Mouse (Mus musculus): ENCODE data around the gene Olfr1487. TPM values are rescaled to one million over a fixed set of nuclear protein-coding genes. Genes with fewer than 3 reads are reported as not detected.
"Not testable (repeated sequence)": the region's sequence is repeated elsewhere in the genome, so short reads cannot be mapped to it uniquely, and the experiment has no call there.

Olfr1487 gene
- polyA plus RNA-seq (2012; fragmentation: generic; extraction: Trizol) = not detected

GRCm38 (mm10) chr19:13617075-13617474 is at the start of gene Olfr1487:
Gene Olfr1487, plus strand, starts transcription at chr19:13617375.
- not testable (repeated sequence) for H3K79me2 ChIP-seq (ENCODE audit: control insufficient read depth, insufficient read depth)

GRCm38 (mm10) chr19:13583211-13583610 is 34.0 kb upstream of the Olfr1487 start, which contains the start of gene Olfr1484:
Gene Olfr1484, plus strand, starts transcription at chr19:13583511.
- no peak for TF ChIP-seq TCF12 (IDR thresholded peaks at IDR 0.05; ENCODE audit: insufficient read depth, poor library complexity, severe bottlenecking)
- TF ChIP-seq SRF (IDR thresholded peaks at IDR 0.05; ENCODE audit: control insufficient read depth, insufficient read length, low read depth) = no peak
- TF ChIP-seq E2F4 (IDR thresholded peaks at IDR 0.05; ENCODE audit: insufficient read depth) = no peak
- no peak for TF ChIP-seq TCF3 (IDR thresholded peaks at IDR 0.05; ENCODE audit: insufficient read length, low read depth)
- TF ChIP-seq POLR2A (IDR thresholded peaks at IDR 0.05; ENCODE audit: insufficient read length, low read depth) = no peak
- no peak for TF ChIP-seq USF1 (IDR thresholded peaks at IDR 0.05; ENCODE audit: low read depth)
- TF ChIP-seq MYOG (IDR thresholded peaks at IDR 0.05; ENCODE audit: control insufficient read depth in 1 of 3, insufficient read depth in 1 of 3, insufficient read length in 2 of 3, low read depth in 2 of 3) = no peak
- TF ChIP-seq REST (IDR thresholded peaks at IDR 0.05; ENCODE audit: insufficient read depth, insufficient read length) = no peak
- TF ChIP-seq POLR2AphosphoS2 (IDR thresholded peaks at IDR 0.05; ENCODE audit: insufficient read length, low read depth) = no peak
- TF ChIP-seq CEBPB (IDR thresholded peaks at IDR 0.05; ENCODE audit: insufficient read depth, poor library complexity, severe bottlenecking) = no peak
- TF ChIP-seq MAX (IDR thresholded peaks at IDR 0.05; ENCODE audit: low read depth) = no peak
- Histone ChIP-seq H3K4me3 (no peak within 1 kb of the TSS), H3K36me3 (ENCODE audit: control insufficient read depth, insufficient read depth) (no peaks in the 10 kb centered on the region), H3K4me2 (ENCODE audit: low read depth) (no peak within 1 kb of the TSS), H3K79me2 (ENCODE audit: control insufficient read depth, insufficient read depth) (no peaks in the 10 kb centered on the region), H3K27me3 (ENCODE audit: control insufficient read depth, insufficient read depth, insufficient read length) (no peaks in the 10 kb centered on the region), H3ac (ENCODE audit: control insufficient read depth, insufficient read length) (no peak within 1 kb of the TSS)

More at GRCm38 (mm10) chr19:13617075-13617474, at the start of gene Olfr1487:
- not testable (repeated sequence) for H3K27me3 ChIP-seq (ENCODE audit: control insufficient read depth, insufficient read depth, insufficient read length); H3K4me3 ChIP-seq; H3K4me2 ChIP-seq (ENCODE audit: low read depth); H3K36me3 ChIP-seq (ENCODE audit: control insufficient read depth, insufficient read depth); H3ac ChIP-seq (ENCODE audit: control insufficient read depth, insufficient read length)

GRCm38 (mm10) chr19:13631321-13631720 is 14.1 kb downstream of the Olfr1487 start, which contains the start of gene Olfr1489:
Gene Olfr1489, plus strand, starts transcription at chr19:13631621.
- no peak for TF ChIP-seq POLR2A (IDR thresholded peaks at IDR 0.05; ENCODE audit: insufficient read length, low read depth)
- no peak for TF ChIP-seq E2F4 (IDR thresholded peaks at IDR 0.05; ENCODE audit: insufficient read depth)
- no peak for TF ChIP-seq USF1 (IDR thresholded peaks at IDR 0.05; ENCODE audit: low read depth)
- no peak for TF ChIP-seq POLR2AphosphoS2 (IDR thresholded peaks at IDR 0.05; ENCODE audit: insufficient read length, low read depth)
- TF ChIP-seq MAX (IDR thresholded peaks at IDR 0.05; ENCODE audit: low read depth) = no peak
- TF ChIP-seq REST (IDR thresholded peaks at IDR 0.05; ENCODE audit: insufficient read depth, insufficient read length) = no peak
- no peak for TF ChIP-seq MYOG (IDR thresholded peaks at IDR 0.05; ENCODE audit: control insufficient read depth in 1 of 3, insufficient read depth in 1 of 3, insufficient read length in 2 of 3, low read depth in 2 of 3)
- no peak for TF ChIP-seq TCF12 (IDR thresholded peaks at IDR 0.05; ENCODE audit: insufficient read depth, poor library complexity, severe bottlenecking)
- no peak for TF ChIP-seq MYOD1 (IDR thresholded peaks at IDR 0.05; ENCODE audit: control insufficient read depth in 1 of 3, insufficient read length in 2 of 3, low read depth in 2 of 3)
- no peak for TF ChIP-seq TCF3 (IDR thresholded peaks at IDR 0.05; ENCODE audit: insufficient read length, low read depth)
- no peak for TF ChIP-seq CEBPB (IDR thresholded peaks at IDR 0.05; ENCODE audit: insufficient read depth, poor library complexity, severe bottlenecking)
- Histone ChIP-seq H3ac (ENCODE audit: control insufficient read depth, insufficient read length) (no peak within 1 kb of the TSS), H3K79me2 (ENCODE audit: control insufficient read depth, insufficient read depth) (no peaks in the 10 kb centered on the region), H3K27me3 (ENCODE audit: control insufficient read depth, insufficient read depth, insufficient read length) (no peaks in the 10 kb centered on the region), H3K36me3 (ENCODE audit: control insufficient read depth, insufficient read depth) (no peaks in the 10 kb centered on the region), H3K4me3 (no peak within 1 kb of the TSS), H3K4me2 (ENCODE audit: low read depth) (no peak within 1 kb of the TSS)

GRCm38 (mm10) chr19:13650791-13651190 is 33.6 kb downstream of the Olfr1487 start, which contains the start of gene Olfr1490:
Gene Olfr1490, plus strand, starts transcription at chr19:13651091.
- TF ChIP-seq MYOD1 (IDR thresholded peaks at IDR 0.05; ENCODE audit: control insufficient read depth in 1 of 3, insufficient read length in 2 of 3, low read depth in 2 of 3) = no peak
- TF ChIP-seq TCF3 (IDR thresholded peaks at IDR 0.05; ENCODE audit: insufficient read length, low read depth) = no peak
- no peak for TF ChIP-seq REST (IDR thresholded peaks at IDR 0.05; ENCODE audit: insufficient read depth, insufficient read length)
- no peak for TF ChIP-seq CEBPB (IDR thresholded peaks at IDR 0.05; ENCODE audit: insufficient read depth, poor library complexity, severe bottlenecking)
- H3K4me2 ChIP-seq (ENCODE audit: low read depth) = no peak within 1 kb of the TSS
- H3K79me2 ChIP-seq (ENCODE audit: control insufficient read depth, insufficient read depth) = no peaks in the 10 kb centered on the region
- no peaks in the 10 kb centered on the region for H3K27me3 ChIP-seq (ENCODE audit: control insufficient read depth, insufficient read depth, insufficient read length)
- H3K4me3 ChIP-seq = no peak within 1 kb of the TSS
- H3K36me3 ChIP-seq (ENCODE audit: control insufficient read depth, insufficient read depth) = no peaks in the 10 kb centered on the region
- no peak within 1 kb of the TSS for H3ac ChIP-seq (ENCODE audit: control insufficient read depth, insufficient read length)

Other genes starting within 250 kb of the Olfr1487 start
- not detected for gene Olfr1469, start 209.5 kb upstream of the Olfr1487 start, polyA plus RNA-seq (2012; fragmentation: generic; extraction: Trizol)
- not detected for gene Olfr1471, start 174.0 kb upstream of the Olfr1487 start, polyA plus RNA-seq (2012; fragmentation: generic; extraction: Trizol)
- not detected for gene Olfr1472, start 161.3 kb upstream of the Olfr1487 start, polyA plus RNA-seq (2012; fragmentation: generic; extraction: Trizol)
- gene Olfr1474, start 147.8 kb upstream of the Olfr1487 start, polyA plus RNA-seq (2012; fragmentation: generic; extraction: Trizol) = not detected
- not detected for gene Olfr1475, start 137.2 kb upstream of the Olfr1487 start, polyA plus RNA-seq (2012; fragmentation: generic; extraction: Trizol)
- gene Olfr1477, start 116.8 kb upstream of the Olfr1487 start, polyA plus RNA-seq (2012; fragmentation: generic; extraction: Trizol) = not detected
- gene Olfr1480, start 89.5 kb upstream of the Olfr1487 start, polyA plus RNA-seq (2012; fragmentation: generic; extraction: Trizol) = not detected
- gene Olfr1484, start 33.9 kb upstream of the Olfr1487 start, polyA plus RNA-seq (2012; fragmentation: generic; extraction: Trizol) = not detected
- not detected for gene Olfr1489, start 14.2 kb downstream of the Olfr1487 start, polyA plus RNA-seq (2012; fragmentation: generic; extraction: Trizol)
- not detected for gene Olfr1490, start 33.7 kb downstream of the Olfr1487 start, polyA plus RNA-seq (2012; fragmentation: generic; extraction: Trizol)
- not detected for gene Olfr1491, start 79.9 kb downstream of the Olfr1487 start, polyA plus RNA-seq (2012; fragmentation: generic; extraction: Trizol)
- gene Olfr1493-ps1, start 105.9 kb downstream of the Olfr1487 start, polyA plus RNA-seq (2012; fragmentation: generic; extraction: Trizol) = not detected
- not detected for gene Olfr1494, start 122.4 kb downstream of the Olfr1487 start, polyA plus RNA-seq (2012; fragmentation: generic; extraction: Trizol)
- gene Olfr1495, start 147.2 kb downstream of the Olfr1487 start, polyA plus RNA-seq (2012; fragmentation: generic; extraction: Trizol) = not detected
- not detected for gene Olfr1496, start 160.5 kb downstream of the Olfr1487 start, polyA plus RNA-seq (2012; fragmentation: generic; extraction: Trizol)
- gene Olfr1497, start 180.8 kb downstream of the Olfr1487 start, polyA plus RNA-seq (2012; fragmentation: generic; extraction: Trizol) = not detected
- not detected for gene Olfr1499, start 202.1 kb downstream of the Olfr1487 start, polyA plus RNA-seq (2012; fragmentation: generic; extraction: Trizol)
- gene Olfr1500, start 213.1 kb downstream of the Olfr1487 start, polyA plus RNA-seq (2012; fragmentation: generic; extraction: Trizol) = not detected
- not detected for gene Olfr1501, start 233.3 kb downstream of the Olfr1487 start, polyA plus RNA-seq (2012; fragmentation: generic; extraction: Trizol)
- gene Olfr1502, start 244.4 kb downstream of the Olfr1487 start, polyA plus RNA-seq (2012; fragmentation: generic; extraction: Trizol) = not detected

All from myocyte (in vitro differentiated cells).